Mouse (Mus musculus): ENCODE results near the gene Tom1l1.
"Not testable (repeated sequence)": the region's sequence is repeated elsewhere in the genome, so short reads cannot be mapped to it uniquely, and the experiment has no call there.

Gene Tom1l1

DNA sequence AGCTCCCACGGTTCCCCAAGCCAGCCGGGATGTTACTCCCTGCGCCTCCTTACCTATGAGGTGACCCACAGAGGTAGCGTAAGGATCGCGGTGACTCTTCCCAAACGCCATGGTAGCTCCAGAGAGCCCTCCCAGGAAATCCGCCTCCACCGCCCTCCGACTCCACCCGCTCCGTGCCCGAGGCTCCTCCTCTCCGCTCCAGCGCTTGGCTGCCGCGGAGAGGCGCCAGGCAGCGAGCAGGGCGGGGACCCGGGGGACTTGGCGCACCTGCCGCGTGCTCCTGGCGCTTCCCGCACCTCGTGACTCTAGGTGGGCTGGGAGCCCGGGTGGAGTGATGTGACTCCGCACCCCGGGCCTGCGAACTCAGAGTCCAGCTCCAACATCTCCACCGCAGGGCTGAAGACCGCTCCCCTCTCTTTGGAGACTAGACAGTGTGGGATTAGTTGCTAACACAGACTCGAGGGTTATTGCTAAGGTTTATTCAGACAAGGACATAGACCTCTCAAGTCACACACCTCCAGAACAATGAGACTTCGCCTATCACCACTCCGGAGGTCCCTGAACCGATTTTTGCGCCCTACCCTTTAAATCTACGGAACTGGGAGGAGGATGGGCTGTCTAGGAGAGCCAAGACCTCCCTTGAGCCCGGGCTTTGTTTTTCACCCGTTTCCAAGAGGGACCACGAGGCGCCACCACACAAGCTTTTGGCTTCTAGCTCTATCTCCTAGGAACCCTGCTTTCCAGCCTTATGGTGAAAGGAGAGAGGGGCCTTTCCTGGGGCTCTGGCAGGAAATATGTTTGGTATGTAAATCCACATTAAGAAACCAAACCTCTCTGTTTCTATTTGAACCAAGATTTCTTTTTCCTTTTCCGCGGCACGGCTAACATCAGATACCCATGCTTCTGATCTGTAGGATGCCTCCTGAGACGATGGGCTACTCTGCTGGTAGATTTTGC lies at the start of gene Tom1l1:
TSS of gene Tom1l1 (minus strand) at position 907 of the 957 bp plus-strand sequence.
- DNase-seq (ENCODE audit: extremely low read depth, insufficient read length, low spot score) = no peak

DNA sequence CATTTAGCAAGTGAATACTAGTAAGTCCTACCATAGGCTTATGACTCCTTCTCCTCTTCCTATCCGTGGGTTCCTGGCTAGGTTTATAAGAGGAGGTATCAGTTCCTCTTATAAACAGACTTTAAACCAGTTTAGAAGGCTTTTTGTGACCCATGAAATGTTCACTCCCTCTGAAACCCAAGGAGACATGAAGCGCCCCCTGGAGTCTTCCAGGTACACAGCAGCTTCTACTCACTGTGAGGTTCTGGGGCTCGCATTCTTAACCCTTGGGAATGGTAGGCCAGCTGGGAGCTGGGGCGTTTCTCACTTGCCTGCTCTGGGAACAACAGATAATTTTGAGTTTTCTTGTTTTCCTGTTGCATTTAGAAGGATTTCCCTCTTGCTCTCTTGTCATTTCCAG lies 45.4 kb upstream of the Tom1l1 start:
- no peak for DNase-seq (ENCODE audit: extremely low read depth, insufficient read length, low spot score)

DNA sequence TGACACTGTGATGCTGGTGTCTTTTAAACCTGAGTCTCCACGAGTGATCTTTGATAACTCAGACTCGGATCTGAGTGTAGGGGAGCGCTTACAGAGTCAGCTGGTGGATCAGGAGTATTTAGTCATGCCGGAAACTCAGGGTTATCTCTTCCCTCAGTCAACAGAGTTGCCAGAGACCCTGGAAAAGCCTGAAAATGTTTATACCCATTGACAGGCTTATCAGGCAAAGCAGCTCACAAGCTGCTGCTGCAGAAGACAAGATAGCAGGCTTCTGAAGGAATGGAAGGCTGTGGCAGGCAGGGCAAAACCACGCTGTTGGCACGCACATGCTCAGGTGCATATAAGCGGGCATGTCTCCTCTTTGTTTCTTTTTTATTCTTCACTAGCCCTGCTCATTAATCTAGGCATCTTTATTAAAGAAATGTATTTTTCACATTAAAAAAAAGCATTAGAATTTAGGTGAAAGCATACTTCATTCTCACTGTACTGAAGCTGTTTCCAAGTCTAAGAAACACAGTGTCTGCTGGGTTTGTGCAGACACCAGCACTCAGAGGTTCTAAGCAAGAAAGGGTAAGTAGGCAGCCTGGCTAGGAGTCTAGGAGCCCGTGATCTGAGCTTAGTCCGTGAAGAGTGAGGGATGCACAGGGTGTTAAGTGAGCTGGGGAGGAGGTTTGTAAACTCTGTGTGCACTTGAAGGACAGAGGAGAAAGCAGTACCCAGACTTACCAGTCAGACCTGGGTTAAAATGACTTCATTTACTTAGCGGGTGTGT lies 39.4 kb upstream of the Tom1l1 start:
- DNase-seq (ENCODE audit: extremely low read depth, insufficient read length, low spot score) = no peak

DNA sequence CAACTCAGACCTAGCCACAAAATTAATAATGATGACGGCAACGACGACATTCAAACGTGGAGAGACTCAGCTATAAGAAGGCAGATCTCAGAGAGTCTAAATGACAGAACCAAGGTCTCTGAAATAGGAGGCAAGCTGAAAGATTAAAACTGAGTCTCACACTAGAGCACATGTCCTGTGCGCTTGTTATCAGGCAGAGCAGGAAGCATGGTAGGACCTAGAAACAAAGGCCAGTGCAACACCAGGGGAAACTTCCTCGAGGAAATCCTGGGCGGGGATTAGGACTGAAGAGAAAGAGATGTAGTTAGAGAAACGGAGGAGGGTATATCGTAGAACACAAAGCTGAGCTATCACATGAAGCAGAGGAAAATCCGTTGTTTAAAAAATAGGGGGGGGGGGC lies 38.6 kb upstream of the Tom1l1 start:
- DNase-seq (ENCODE audit: extremely low read depth, insufficient read length, low spot score) = no peak

DNA sequence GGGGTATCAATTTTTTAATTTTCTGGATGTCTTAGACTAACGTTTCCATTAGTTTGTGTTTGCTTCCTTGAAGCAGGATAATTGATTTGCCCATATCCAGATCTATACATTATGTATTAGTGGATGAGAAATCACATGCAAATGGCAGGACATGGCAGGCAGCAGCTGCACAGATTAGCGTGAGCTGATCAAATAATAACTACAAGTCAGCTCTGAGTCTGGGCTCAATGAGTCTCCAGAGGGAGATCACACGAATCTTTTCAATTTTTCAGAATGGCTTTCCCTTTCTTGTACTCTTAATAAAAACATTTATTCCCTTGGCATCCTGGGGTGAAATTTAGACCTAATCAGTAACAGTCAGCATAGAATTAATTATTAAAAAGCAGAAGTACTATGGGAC lies 34.1 kb upstream of the Tom1l1 start:
- no peak for DNase-seq (ENCODE audit: extremely low read depth, insufficient read length, low spot score)

DNA sequence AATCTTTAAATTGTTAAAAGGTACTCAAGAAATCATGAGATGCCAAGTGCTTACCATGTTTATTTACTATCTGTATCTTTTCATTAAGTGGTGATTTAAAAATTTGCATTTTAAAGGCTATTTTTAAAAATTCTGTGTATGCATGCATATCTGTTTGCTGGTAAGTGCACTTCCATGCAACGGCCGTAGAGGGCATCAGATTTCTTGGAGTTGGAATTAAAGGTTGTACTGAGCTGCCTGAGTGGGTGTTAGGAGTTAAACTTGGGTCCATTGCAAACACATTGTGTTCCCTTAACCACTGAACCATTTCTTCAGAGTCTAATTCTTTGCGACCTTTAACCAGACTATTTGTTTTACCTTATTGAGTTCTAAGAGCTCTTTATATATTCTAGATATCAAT lies 29.6 kb upstream of the Tom1l1 start:
- DNase-seq (ENCODE audit: extremely low read depth, insufficient read length, low spot score) = no peak

DNA sequence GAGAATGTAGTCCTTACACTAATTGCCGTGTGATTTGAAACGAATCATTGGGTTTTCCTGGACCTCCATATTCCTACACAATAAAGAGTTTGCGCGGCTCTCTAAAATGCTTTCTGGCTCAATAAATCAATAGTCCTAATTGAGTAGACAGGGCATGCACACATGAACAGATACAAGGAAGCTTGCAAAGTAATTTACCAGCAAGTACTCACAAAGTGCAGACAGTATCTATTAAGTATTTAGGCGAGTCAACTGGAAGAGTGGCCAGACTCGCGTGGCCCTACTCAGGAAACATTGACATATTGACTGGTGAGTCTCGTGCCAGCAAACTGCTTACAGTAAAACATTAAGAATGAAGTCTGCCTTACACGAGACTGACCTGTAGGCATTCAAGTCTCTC lies 23.4 kb upstream of the Tom1l1 start:
- DNase-seq (ENCODE audit: extremely low read depth, insufficient read length, low spot score) = no peak

DNA sequence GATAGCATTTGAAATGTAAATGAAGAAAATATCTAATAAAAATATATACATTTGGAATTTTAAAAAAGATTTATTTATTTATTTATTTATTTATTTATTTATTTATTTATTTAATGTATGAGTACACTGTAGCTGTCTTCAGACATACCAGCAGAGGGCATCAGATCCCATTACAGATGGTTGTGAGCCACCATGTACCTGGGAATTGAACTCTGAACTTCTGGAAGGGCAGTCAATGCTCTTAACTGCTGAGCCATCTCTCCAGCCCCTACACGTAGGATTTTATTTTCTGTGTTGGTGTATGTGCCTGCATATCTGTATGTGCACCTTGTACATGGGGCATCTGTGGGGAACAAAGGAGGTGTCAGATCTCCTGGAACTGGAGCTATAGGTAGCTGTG lies 19.0 kb upstream of the Tom1l1 start:
- DNase-seq (ENCODE audit: extremely low read depth, insufficient read length, low spot score) = not testable (repeated sequence)

DNA sequence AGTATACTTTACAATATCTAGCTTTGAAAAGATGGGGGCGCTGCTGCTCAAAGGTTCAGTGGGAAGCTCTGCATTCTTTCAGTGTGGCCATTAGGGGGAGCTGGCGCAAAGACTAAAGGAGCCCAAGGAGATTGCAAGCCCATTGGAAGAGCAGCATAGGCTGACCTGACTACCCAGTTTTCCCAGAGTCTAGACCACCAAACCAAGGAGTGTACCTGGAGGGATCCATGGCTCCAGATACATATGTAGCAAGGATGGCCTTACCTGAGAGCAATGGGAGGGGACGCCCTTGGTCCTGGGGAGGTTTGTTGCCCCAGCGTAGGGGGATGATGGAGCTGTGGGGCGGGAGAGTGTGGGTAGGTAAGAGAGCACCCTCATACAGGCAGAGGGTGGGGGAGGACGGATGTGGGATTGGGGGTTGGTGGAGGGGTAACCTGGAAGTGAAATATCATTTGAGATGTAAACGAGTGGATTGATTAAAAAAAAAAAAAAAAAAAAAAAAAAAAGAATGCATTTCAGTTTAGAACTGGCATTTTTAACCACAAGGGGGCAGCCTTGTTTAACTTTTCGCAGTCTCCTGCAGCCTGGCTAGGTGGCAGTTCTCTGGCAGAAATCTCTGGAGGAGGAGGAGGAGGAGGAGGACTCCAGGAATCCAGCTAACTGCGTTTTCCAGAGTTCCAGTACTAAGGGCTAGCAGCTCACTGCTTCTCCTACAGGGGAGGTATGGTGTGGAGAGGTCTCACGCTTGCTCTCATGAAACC lies 9.5 kb upstream of the Tom1l1 start:
- DNase-seq (ENCODE audit: extremely low read depth, insufficient read length, low spot score) = peak; percentile 48

DNA sequence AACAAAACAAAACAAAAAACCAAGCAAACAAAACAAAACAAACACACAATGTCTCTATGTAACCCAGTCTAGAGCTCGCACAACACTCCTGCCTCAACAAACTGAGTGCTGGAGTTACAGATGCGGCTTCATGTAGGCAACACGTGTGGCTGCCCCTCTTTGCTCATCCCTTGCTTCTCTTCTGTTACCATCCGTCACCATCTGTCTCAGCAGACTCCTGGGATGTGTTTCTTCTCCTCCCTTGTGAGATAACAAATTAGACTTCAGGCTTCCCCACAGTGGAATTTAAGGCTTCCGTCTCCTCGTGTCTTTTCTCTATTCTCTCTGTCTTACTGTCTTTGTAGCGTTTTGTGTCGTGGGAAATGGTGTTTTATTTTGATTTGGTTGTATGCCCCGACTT lies 7.6 kb upstream of the Tom1l1 start:
- no peak for DNase-seq (ENCODE audit: extremely low read depth, insufficient read length, low spot score)

DNA sequence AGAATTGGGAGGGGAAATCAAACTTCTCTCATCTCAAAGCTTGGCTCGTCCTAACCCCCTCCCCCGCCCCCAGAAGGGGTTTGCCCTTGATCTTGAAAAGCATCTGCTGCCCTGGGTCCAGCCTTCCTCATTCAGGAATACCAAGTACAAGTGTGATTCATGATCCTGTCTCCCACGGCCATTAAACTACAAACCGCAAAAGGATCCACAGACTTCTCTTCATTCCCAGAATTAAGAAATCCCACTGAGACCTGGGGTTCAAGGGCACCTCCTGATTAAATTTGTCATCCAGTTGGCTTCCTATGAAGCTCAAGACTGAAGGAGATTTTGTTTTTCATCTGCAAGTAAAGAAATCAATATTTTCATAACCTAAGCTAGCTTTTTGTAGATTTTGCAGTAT lies 6.0 kb upstream of the Tom1l1 start:
- no peak for DNase-seq (ENCODE audit: extremely low read depth, insufficient read length, low spot score)

DNA sequence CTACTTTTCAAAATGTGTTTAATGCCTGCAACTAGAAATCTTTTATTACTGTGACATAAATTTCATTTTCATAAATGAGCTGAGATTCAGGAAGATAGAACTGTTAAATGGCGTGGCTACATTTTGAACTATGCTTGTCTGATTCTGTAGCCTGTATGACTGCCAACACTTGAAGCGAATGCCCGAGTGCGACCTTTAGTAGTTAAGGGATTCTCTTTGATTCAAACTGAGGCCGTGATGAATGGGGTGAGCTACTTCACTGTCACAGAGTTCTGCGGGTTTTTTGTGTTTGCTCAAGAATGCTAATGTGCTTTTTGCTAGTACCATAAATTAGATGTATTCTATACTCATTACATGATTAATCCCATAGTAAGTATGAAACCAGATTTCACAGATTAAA lies 2.2 kb upstream of the Tom1l1 start:
- no peak for DNase-seq (ENCODE audit: extremely low read depth, insufficient read length, low spot score)

DNA sequence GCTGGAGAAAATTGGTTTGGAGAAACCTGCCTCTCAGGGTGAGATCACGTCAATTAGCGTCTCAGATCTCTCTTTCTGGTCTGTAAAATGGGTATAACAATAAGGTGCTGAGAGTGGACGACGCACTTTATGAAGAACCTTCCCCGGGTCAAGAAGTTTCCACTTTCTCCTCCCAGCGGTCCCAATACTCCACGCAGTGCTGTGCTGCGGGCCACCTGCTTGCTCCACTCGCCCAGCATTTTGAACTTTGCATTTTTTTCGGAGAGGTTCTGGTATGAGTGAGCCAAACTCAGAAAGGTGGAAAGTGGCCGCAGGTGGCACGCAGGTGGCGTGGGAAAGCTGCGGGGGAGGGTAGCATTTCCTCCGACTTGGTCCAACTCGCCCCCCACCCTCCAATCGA lies 1.1 kb downstream of the Tom1l1 start:
- DNase-seq (ENCODE audit: extremely low read depth, insufficient read length, low spot score) = no peak

DNA sequence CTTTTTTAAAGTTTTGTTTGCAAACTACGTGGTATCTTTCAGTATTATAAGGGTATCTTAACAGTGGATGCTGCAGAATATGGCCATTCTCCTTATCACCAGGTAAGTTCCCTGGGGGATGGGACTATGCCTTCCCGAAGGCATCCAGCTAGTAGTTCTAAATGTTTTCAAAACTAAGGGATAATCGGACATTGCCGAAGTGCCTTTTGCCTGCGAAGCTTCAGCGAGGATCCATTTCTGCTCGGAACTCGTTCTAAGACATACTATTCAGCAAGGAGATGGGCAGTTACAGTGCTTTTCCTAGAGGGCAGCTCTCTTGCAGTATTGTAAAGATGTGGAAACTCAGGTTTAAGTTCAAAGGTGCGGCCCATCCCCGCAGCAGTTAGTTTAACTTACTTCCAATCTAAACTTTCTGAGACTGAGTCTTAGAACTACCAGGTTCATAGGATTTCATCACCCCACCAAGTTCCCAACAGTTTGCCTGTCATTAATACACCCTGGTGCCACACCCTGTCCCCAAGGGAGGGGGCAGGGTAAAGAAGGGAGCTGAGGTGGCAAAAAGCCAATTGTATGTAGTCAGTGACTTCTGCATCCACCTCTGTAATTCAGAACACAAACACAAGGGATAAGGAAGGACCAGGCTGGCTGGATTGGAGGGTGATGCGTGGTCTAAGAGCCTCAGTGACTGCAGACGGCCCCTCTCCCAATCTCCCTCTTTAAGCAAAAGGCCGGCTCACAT lies 1.7 kb downstream of the Tom1l1 start:
- DNase-seq (ENCODE audit: extremely low read depth, insufficient read length, low spot score) = no peak

DNA sequence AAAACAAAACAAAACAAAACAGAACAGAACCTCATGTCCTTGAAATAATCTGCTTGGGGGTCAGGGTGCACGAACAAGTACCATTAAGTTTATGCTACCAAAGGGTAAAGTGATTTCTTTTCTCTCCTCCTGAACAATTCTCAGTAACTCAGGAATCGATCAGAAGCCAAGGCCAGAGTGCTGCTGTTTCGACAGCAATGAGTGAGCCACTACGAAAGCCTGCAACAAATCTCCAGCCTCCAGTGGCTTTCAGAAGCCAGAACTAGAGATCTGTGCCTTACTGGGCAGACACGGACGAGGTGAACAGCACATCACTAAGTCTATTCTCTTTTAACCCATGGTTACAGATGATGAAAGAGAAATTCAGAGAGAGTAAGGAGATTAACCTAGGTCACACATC lies 3.0 kb downstream of the Tom1l1 start:
- DNase-seq (ENCODE audit: extremely low read depth, insufficient read length, low spot score) = no peak

DNA sequence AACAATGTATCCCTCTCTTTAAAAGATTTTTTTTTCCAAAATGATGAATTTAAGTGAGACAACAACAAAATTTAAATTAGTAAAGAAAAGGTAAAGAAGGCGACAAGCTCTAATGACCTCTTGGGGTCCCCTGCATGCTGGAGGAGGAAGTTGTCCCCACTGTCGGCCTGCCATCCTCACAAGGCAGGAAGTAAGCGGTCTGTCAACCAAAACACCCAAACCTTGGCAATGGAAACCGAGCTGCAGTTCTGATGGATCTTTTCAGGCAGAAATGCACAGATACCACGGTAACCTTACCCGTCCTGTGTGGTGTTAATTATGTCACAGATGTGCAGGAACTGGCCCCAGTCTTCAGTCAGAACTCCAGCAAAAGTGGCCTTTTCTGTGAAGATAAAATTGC lies 3.4 kb downstream of the Tom1l1 start:
- no peak for DNase-seq (ENCODE audit: extremely low read depth, insufficient read length, low spot score)

DNA sequence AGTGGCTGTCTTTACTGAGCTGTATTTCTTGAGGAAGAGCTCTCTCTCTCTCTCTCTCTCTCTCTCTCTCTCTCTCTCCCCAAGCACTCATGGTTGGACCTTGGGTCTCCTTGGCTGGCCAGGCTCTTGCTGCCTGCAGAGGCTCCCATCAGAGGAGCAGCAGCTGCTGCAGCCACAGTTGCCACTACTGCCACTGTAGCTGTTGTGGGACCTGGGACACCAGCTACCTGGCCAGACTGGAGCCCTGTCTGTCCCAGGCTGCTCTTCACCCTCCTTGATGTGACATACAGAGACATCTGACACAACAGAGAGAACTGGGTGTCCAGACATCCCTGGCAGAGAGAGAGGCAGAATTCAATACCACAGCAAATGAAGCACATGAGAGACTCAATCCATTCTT lies 7.0 kb downstream of the Tom1l1 start:
- DNase-seq (ENCODE audit: extremely low read depth, insufficient read length, low spot score) = no peak

DNA sequence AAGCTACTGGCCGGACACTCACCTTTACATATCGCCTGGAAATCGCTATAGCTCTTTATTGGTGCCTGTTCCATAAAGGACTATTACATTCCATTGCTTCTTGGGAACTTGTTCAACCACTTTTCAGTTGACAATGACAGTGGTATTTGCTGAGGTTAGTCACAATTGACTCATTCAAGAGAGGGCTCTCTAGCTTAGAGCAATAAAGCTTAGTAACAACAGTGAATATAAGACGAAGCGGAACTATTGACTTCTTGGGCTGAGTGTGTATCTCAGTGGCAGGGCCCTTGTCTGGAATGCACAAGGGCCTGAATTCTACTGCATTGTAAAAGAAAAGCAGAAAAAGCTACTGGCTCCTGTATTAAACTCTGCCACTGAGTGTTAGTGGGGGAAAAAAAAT lies 9.6 kb downstream of the Tom1l1 start:
- DNase-seq (ENCODE audit: extremely low read depth, insufficient read length, low spot score) = no peak

DNA sequence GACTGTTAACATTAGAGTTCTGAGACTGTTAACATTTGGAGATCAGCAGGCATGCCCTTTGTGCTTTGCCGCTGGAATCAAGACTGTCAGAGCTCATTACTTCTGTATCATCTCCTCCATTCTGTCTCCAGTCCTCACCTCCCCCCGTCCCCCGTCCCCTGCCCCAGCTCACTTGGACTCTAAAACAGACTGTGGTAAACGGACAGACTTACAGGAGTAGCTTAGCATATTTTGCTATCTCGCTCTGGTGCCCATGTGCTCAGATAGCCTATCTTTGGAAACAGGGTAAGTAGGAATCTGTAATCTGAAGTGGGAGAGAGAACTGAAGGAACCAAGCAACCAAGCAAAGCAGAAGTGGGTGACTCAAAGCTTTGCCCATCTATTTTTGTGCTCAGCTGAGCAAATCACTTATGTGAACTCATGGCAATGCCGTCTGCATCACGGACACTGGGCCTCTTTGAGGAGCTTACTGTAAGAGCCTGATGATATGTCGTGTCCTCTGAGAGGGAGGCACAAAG lies 10.3 kb downstream of the Tom1l1 start:
- no peak for DNase-seq (ENCODE audit: extremely low read depth, insufficient read length, low spot score)

DNA sequence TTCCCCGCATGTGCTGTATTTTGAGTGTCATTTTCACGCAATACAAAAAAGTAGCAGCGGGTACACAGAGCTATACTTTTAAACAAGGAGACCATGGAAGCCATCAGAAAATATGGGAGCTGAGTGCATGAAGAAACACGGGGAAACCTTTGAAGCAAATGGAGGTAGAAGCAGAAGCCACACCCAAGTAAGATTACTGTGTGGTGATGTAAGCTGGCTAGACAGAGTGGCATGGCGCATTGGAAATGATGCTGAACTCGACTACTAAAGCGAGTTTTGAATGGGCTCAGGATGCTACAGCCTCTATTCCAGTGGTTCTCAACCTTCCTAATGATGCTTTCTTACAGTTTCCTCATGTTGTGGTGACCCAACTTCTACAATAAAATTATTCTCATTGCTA lies 11.1 kb downstream of the Tom1l1 start:
- DNase-seq (ENCODE audit: extremely low read depth, insufficient read length, low spot score) = no peak

All from 3134 (cell line).